ENCODE assay signal across 17 mouse cellular contexts in the genomic region with DNA sequence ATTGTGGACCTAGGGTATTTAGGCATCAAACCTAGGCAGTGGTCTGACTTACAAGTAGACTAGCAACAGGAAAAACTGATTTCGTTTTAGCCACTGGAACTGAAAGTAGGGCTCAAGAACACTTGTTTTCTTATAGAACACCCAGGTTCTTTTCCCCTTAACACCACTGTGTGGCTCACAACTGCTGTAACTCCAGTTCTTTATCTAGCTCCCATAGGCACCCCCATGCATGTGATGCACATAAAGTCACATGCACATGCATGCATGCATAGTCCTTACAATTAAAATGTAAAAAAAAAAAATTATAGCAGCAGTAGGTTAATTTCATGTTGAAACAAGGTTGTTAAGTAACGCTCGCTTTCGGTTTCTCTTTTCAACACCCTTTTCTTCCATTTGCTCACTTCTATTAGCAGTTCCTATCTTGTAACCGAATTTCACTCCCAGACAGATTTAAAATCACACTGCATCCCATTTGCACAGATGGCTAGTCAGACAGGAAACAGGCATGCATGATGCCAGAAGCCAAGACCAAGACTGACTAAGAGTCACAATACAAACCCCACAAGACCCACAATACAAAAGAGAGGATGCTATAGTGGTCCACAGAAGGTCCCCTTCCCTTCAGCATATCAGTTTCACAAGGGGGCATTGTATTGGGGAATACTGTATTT.
DNase-seq lines count a peak whose midpoint lies in the region; ATAC-seq lines count a peak whose summit lies in the region.
"Had no signal": no experiment of that assay in that cellular context is flagged by ENCODE, and none has a peak within 500 bp of the region (broad histone marks: within the 10 kb centered on the region; RNA-seq: fewer than 3 reads in every experiment).

No protein-coding gene starts in this region.

- no peak for DNase-seq in frontal cortex, postnatal 25 days (ENCODE audit: low spot score in 2 of 2)
- peak; percentile 13 for DNase-seq in A20 (ENCODE audit: low read depth, low spot score)
- peak; percentile 47 for DNase-seq in brain, adult 2 months (ENCODE audit: low read depth, low spot score)
- DNase-seq in urinary bladder, postnatal 14 days (ENCODE audit: low spot score): no peak
- DNase-seq in adrenal gland, adult (ENCODE audit: inconsistent age in 2 of 2, low spot score in 1 of 2): no peak
- DNase-seq: adrenal gland, postnatal 14 days; B cell, adult 2 months; cerebellum, adult 2 months; gastrocnemius, postnatal 36 days; heart, adult 18-20 months; heart, postnatal 10 days; heart, postnatal 4 days; kidney, adult 11 months had no signal

- peak; percentile 77 for ATAC-seq in frontal cortex, adult (ENCODE audit: low TSS enrichment)
- peak; percentile 56 for ATAC-seq in granulocyte monocyte progenitor cell, adult 5-6 weeks (replicated peaks; ENCODE audit: poor library complexity, severe bottlenecking)
- ATAC-seq: CD4-positive, CD25-positive, alpha-beta regulatory T cell, adult 4 months; hindbrain, embryonic 16.5 days had no signal

Comparison
In these comparisons a context has a peak if more than half of its experiments do, and no peak if none do; other contexts are left out.
1. DNase-seq: peak in A20 (single experiment) and brain, adult 2 months (single experiment); none in frontal cortex, postnatal 25 days (0 of 2), urinary bladder, postnatal 14 days (single experiment) and adrenal gland, adult (0 of 2).